Mouse (Mus musculus) C2C12 (cell line): ENCODE results near the gene Itfg2.

Source experiments
- CEBPB ChIP-seq: IDR thresholded peaks from one replicate; pipeline ENCODE4 v1.6.1; 2011; ENCODE audit warnings: low read depth, mild to moderate bottlenecking, control low read depth, moderate library complexity
- CTCF ChIP-seq: IDR thresholded peaks from one replicate; pipeline ENCODE4 v1.5.1; 2011; ENCODE audit not compliant: control insufficient read depth, insufficient read depth, insufficient read length
- FOSL1 ChIP-seq: IDR thresholded peaks from one replicate; pipeline ENCODE4 v1.8.0; 2011; ENCODE audit warnings: mild to moderate bottlenecking, low read length; ENCODE audit not compliant: poor library complexity, insufficient read depth, severe bottlenecking
- MAX ChIP-seq: IDR thresholded peaks from one replicate; pipeline ENCODE4 v1.6.1; 2011; ENCODE audit warnings: mild to moderate bottlenecking, control low read depth
- MYOD1 ChIP-seq: IDR thresholded peaks from one replicate; pipeline ENCODE4 v1.6.1; 2011; ENCODE audit warnings: low read depth; ENCODE audit not compliant: control insufficient read depth, insufficient read length
- MYOG ChIP-seq: IDR thresholded peaks from one replicate; pipeline ENCODE4 v1.6.1; 2011; ENCODE audit not compliant: control insufficient read depth, insufficient read length; ENCODE audit errors: extremely low read depth
- USF1 ChIP-seq: IDR thresholded peaks from one replicate; pipeline ENCODE4 v1.6.1; 2011; ENCODE audit warnings: low read depth, mild to moderate bottlenecking, control low read depth, moderate library complexity

- TF ChIP-seq CTCF (no peak), MYOD1 (peak; percentile 11), MAX (no peak), USF1 (no peak), CEBPB (no peak), MYOG (no peak), FOSL1 (no peak)
Observed at GRCm38 (mm10) chr6:128421036-128421435, 3.7 kb downstream of the Itfg2 start.
